Mouse (Mus musculus) hematopoietic stem cell, adult 5-6 weeks (primary cell): ENCODE data around the gene Tex10. TPM values are rescaled to one million over a fixed set of nuclear protein-coding genes. Genes with fewer than 3 reads are reported as not detected.

Source experiments
- ATAC-seq, 2 experiments: fragments of 125-278 bp in 1 of 2; replicated peaks in 1 of 2; 2 replicates each; pipeline ENCODE4 v1.8.0; 2016 to 2017; ENCODE audit warnings: inconsistent platforms in 2 of 2, mild to moderate bottlenecking in 2 of 2, moderate number of reproducible peaks in 2 of 2, low read depth in 1 of 2, moderate TSS enrichment in 1 of 2; ENCODE audit not compliant: low FRiP score in 2 of 2, poor library complexity in 2 of 2, severe bottlenecking in 2 of 2, insufficient read depth in 1 of 2, low TSS enrichment in 1 of 2
- total RNA-seq: library from RNA; stranded (forward); fragments of 172-1452, 232-1000 nt; gene quantifications from 2 replicates; pipeline ENCODE4 v1.2.3, GENCODE M21; 2017

Gene Tex10
- total RNA-seq, result 56.1 and 62.4 TPM in 2 replicates

GRCm38 (mm10) chr4:48472792-48473650 lies at the start of gene Tex10:
TSS of gene Tex10 (minus strand) at chr4:48473459.
- ATAC-seq, result peak; percentile 69 to 93

GRCm38 (mm10) chr4:48510861-48511260 lies 37.6 kb upstream of the Tex10 start:
- ATAC-seq, result no peak

- no peak for ATAC-seq
Observed at GRCm38 (mm10) chr4:48492510-48492909, 19.3 kb upstream of the Tex10 start.

- ATAC-seq, result no peak
Observed at GRCm38 (mm10) chr4:48491290-48491743, 18.1 kb upstream of the Tex10 start.

GRCm38 (mm10) chr4:48488916-48489315 lies 15.7 kb upstream of the Tex10 start:
- no peak for ATAC-seq

- peak; percentile 97 to 98 for ATAC-seq
Observed at GRCm38 (mm10) chr4:48481287-48481686, 8.0 kb upstream of the Tex10 start.

- no peak for ATAC-seq
Observed at GRCm38 (mm10) chr4:48473651-48474011, 372 bp upstream of the Tex10 start.

GRCm38 (mm10) chr4:48472052-48472791 lies 1.0 kb downstream of the Tex10 start:
- ATAC-seq, result no peak

GRCm38 (mm10) chr4:48470977-48471376 lies 2.3 kb downstream of the Tex10 start:
- ATAC-seq, result no peak

GRCm38 (mm10) chr4:48461060-48461459 lies 12.2 kb downstream of the Tex10 start:
- ATAC-seq, result no peak

- ATAC-seq, result no peak
Observed at GRCm38 (mm10) chr4:48458436-48458835, 14.8 kb downstream of the Tex10 start.

GRCm38 (mm10) chr4:48454106-48454773 lies 19.0 kb downstream of the Tex10 start:
- no peak for ATAC-seq

GRCm38 (mm10) chr4:48428054-48428453 lies 45.2 kb downstream of the Tex10 start:
- ATAC-seq, result no peak

- no peak for ATAC-seq
Observed at GRCm38 (mm10) chr4:48427413-48427812, 45.8 kb downstream of the Tex10 start.

GRCm38 (mm10) chr4:48423738-48424137 lies 49.5 kb downstream of the Tex10 start:
- ATAC-seq, result no peak

- no peak for ATAC-seq
Observed at GRCm38 (mm10) chr4:48422633-48423032, 50.6 kb downstream of the Tex10 start.

GRCm38 (mm10) chr4:48418831-48419468 lies 54.3 kb downstream of the Tex10 start:
- no peak; a peak in 1 of 4 replicates for ATAC-seq
